Mouse (Mus musculus): ENCODE data around the gene A230072I06Rik.

A230072I06Rik gene

GRCm38 (mm10) chr8:12327187-12327586, 48.6 kb downstream of the A230072I06Rik start:
- Histone ChIP-seq H3K4me1 (replicated peaks; ENCODE audit: low read depth, low read length) (peaks cover 10% of the 10 kb centered on the region), H3K27me3 (ENCODE audit: insufficient read depth, low read length) (0 out of 2 replicates have a peak, but pooled peaks cover 6% of the 10 kb centered on the region), H3K4me3 (replicated peaks; ENCODE audit: low read length) (no peak overlapping the region), H3K9me3 (ENCODE audit: low read length) (no peaks in the 10 kb centered on the region), H3K36me3 (ENCODE audit: insufficient read depth, low read length) (no peaks in the 10 kb centered on the region)
- TF ChIP-seq POU5F1 (IDR thresholded peaks at IDR 0.05; ENCODE audit: borderline replicate concordance, low read length) (no peak), NANOG (IDR thresholded peaks at IDR 0.05; ENCODE audit: borderline replicate concordance, low read length) (no peak), CTCF (conservative IDR thresholded peaks at IDR 0.05; ENCODE audit: low read length) (no peak)

GRCm38 (mm10) chr8:12327707-12328471, 49.3 kb downstream of the A230072I06Rik start:
- H3K36me3 ChIP-seq (ENCODE audit: insufficient read depth, low read length), result no peaks in the 10 kb centered on the region
- TF ChIP-seq POU5F1 (IDR thresholded peaks at IDR 0.05; ENCODE audit: borderline replicate concordance, low read length) (no peak), CTCF (conservative IDR thresholded peaks at IDR 0.05; ENCODE audit: low read length) (no peak), NANOG (IDR thresholded peaks at IDR 0.05; ENCODE audit: borderline replicate concordance, low read length) (no peak)
- no peaks in the 10 kb centered on the region for H3K9me3 ChIP-seq (ENCODE audit: low read length)
- 0 out of 2 replicates have a peak, but pooled peaks cover 6% of the 10 kb centered on the region for H3K27me3 ChIP-seq (ENCODE audit: insufficient read depth, low read length)
- H3K4me1 ChIP-seq (replicated peaks; ENCODE audit: low read depth, low read length), result peaks cover 10% of the 10 kb centered on the region
- H3K4me3 ChIP-seq (replicated peaks; ENCODE audit: low read length), result no peak overlapping the region

- Histone ChIP-seq H3K27me3 (ENCODE audit: insufficient read depth, low read length) (0 out of 2 replicates have a peak, but pooled peaks cover 4% of the 10 kb centered on the region), H3K36me3 (ENCODE audit: insufficient read depth, low read length) (no peaks in the 10 kb centered on the region), H3K9me3 (ENCODE audit: low read length) (no peaks in the 10 kb centered on the region), H3K4me1 (replicated peaks; ENCODE audit: low read depth, low read length) (peaks cover 10% of the 10 kb centered on the region), H3K4me3 (replicated peaks; ENCODE audit: low read length) (no peak overlapping the region)
- TF ChIP-seq CTCF (conservative IDR thresholded peaks at IDR 0.05; ENCODE audit: low read length) (no peak), POU5F1 (IDR thresholded peaks at IDR 0.05; ENCODE audit: borderline replicate concordance, low read length) (no peak), NANOG (IDR thresholded peaks at IDR 0.05; ENCODE audit: borderline replicate concordance, low read length) (no peak)
Observed at GRCm38 (mm10) chr8:12328476-12328875, 49.9 kb downstream of the A230072I06Rik start.

- H3K36me3 ChIP-seq (ENCODE audit: insufficient read depth, low read length), result no peaks in the 10 kb centered on the region
- TF ChIP-seq NANOG (IDR thresholded peaks at IDR 0.05; ENCODE audit: borderline replicate concordance, low read length), result no peak
- TF ChIP-seq CTCF (conservative IDR thresholded peaks at IDR 0.05; ENCODE audit: low read length), result no peak
- H3K4me1 ChIP-seq (replicated peaks; ENCODE audit: low read depth, low read length), result peaks cover 4% of the 10 kb centered on the region
- H3K9me3 ChIP-seq (ENCODE audit: low read length), result no peaks in the 10 kb centered on the region
- H3K4me3 ChIP-seq (replicated peaks; ENCODE audit: low read length), result no peak overlapping the region
- H3K27me3 ChIP-seq (ENCODE audit: insufficient read depth, low read length), result 0 out of 2 replicates have a peak, but pooled peaks cover 4% of the 10 kb centered on the region
Observed at GRCm38 (mm10) chr8:12330066-12330465, 51.4 kb downstream of the A230072I06Rik start.

All from E14TG2a.4 (cell line).